Mouse (Mus musculus): ENCODE results near the gene Ruvbl1. TPM values are rescaled to one million over a fixed set of nuclear protein-coding genes. Genes with fewer than 3 reads are reported as not detected.

Gene Ruvbl1
- total and polyA plus RNA-seq, 2 experiments from 2014 or later = 56.7 to 82.8 TPM

DNA sequence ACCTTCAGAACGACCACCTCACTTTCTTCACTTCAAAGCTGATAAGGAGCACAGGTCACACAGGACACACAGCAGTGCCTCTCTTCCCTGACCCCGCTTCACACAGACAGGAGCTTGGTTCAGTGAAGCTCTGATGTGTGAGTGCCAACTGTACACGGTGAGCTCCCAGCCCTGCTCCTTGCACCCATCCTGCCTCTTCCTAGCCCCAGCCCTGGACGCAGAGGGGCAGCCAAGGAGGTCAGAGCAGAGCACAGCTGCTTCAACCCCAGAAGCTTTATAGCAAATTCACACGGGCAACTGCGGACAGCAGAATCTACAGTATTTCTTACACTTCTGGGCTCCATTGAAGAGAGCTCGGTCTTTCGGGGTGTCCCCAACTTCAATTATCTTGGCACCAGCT is 48.8 kb downstream of the Ruvbl1 start:
- DNase-seq (no peak), ATAC-seq (no peak)
- Histone ChIP-seq H3K9ac (no peak overlapping the region), H3K4me3 (ENCODE audit: low read depth, low read length) (no peak overlapping the region), H3K4me1 (ENCODE audit: insufficient read depth) (no peaks in the 10 kb centered on the region), H3K36me3 (ENCODE audit: insufficient read depth) (peaks cover 58% of the 10 kb centered on the region), H3K9me3 (ENCODE audit: low read length) (no peaks in the 10 kb centered on the region), H3K4me2 (ENCODE audit: low read depth) (no peak overlapping the region), H3K27me3 (ENCODE audit: insufficient read depth, low read length) (no peaks in the 10 kb centered on the region), H3K27ac (ENCODE audit: low read depth, low read length) (no peak overlapping the region)
- no peak for TF ChIP-seq CTCF (IDR thresholded peaks at IDR 0.05; ENCODE audit: low read depth)
- WGBS = 93% methylated on average over 8 of the region's 8 CpGs

DNA sequence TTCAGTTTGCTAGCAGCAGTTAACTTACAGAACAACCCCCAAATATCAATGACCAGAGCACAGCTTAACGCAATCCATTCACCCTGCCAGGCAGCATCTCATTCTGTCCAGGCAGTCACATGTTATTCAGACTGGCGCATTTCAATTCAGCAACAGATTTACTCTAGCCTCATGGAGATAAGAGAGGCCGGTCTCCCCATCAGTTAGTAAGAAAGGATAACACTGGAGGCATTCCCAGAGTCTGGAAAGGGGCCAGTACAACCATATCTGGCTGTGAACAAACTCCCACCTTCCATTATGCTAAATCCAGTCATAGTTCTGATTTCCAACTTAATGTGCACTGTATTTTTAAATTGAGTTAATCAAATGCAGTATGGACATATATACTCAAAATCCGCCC is 49.3 kb downstream of the Ruvbl1 start:
- ATAC-seq (no peak), DNase-seq (no peak)
- Histone ChIP-seq H3K4me3 (ENCODE audit: low read depth, low read length) (no peak overlapping the region), H3K27ac (ENCODE audit: low read depth, low read length) (no peak overlapping the region), H3K36me3 (ENCODE audit: insufficient read depth) (peaks cover 56% of the 10 kb centered on the region), H3K9ac (no peak overlapping the region), H3K27me3 (ENCODE audit: insufficient read depth, low read length) (no peaks in the 10 kb centered on the region), H3K4me2 (ENCODE audit: low read depth) (no peak overlapping the region), H3K4me1 (ENCODE audit: insufficient read depth) (peaks cover 3% of the 10 kb centered on the region; the same call in 1 of the 2 replicates), H3K9me3 (ENCODE audit: low read length) (no peaks in the 10 kb centered on the region)
- WGBS = 78% methylated on average over 4 of the region's 4 CpGs
- TF ChIP-seq CTCF (IDR thresholded peaks at IDR 0.05; ENCODE audit: low read depth) = no peak

DNA sequence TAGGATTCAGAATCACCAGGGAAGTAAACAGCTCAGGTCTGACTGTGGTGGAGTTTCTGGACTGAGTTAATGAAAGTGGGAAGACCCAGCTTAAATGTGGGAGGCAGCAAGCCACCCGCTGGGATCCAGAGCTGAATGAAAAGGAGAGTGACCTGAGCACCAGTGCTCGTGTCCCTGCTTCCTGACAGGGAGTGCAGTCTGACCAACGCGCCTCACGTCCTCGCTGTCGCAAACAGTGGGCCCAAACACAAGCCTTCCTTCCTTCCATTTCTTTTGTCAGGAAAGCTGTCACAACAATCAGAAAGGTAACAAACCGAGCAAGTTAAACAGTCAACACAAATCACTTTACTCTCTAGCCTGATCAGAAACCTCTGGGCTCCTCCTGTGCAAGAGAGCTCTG is 50.8 kb downstream of the Ruvbl1 start:
- H3K9me3 ChIP-seq (ENCODE audit: low read length) = no peaks in the 10 kb centered on the region
- H3K4me1 ChIP-seq (ENCODE audit: insufficient read depth) = peaks cover 6% of the 10 kb centered on the region; the same call in 1 of the 2 replicates
- H3K9ac ChIP-seq = no peak overlapping the region
- WGBS = 81% methylated on average over 8 of the region's 8 CpGs
- TF ChIP-seq CTCF (IDR thresholded peaks at IDR 0.05; ENCODE audit: low read depth) = no peak
- no peak overlapping the region for H3K4me3 ChIP-seq (ENCODE audit: low read depth, low read length)
- H3K27me3 ChIP-seq (ENCODE audit: insufficient read depth, low read length) = no peaks in the 10 kb centered on the region
- no peak for DNase-seq
- H3K36me3 ChIP-seq (ENCODE audit: insufficient read depth) = peaks cover 42% of the 10 kb centered on the region
- no peak overlapping the region for H3K4me2 ChIP-seq (ENCODE audit: low read depth)
- no peak overlapping the region for H3K27ac ChIP-seq (ENCODE audit: low read depth, low read length)
- ATAC-seq = no peak

DNA sequence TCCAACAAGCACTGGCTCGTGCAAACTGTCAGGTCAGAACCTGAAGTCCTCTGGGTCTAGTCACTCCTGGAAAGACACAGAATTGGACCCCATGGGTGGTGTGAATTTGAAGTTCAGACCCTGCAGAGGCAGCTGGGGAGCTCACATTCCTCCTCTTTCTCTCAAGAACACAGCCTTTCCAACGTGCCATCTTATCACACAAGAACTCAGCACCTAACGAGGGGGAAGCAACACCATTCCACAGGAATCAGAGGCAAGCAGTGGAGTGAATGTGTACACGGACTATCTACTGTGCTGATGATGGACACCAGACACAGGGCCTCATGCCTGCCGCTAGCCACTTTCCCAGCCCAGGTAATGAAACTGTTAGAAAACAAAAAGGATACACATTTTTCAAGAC is 51.5 kb downstream of the Ruvbl1 start:
- DNase-seq (no peak), ATAC-seq (no peak)
- WGBS = 60% methylated on average over 5 of the region's 5 CpGs
- H3K4me1 ChIP-seq (ENCODE audit: insufficient read depth) = peaks cover 6% of the 10 kb centered on the region; the same call in 1 of the 2 replicates
- no peak overlapping the region for H3K4me2 ChIP-seq (ENCODE audit: low read depth)
- no peak overlapping the region for H3K4me3 ChIP-seq (ENCODE audit: low read depth, low read length)
- H3K9me3 ChIP-seq (ENCODE audit: low read length) = no peaks in the 10 kb centered on the region
- no peak overlapping the region for H3K9ac ChIP-seq
- H3K36me3 ChIP-seq (ENCODE audit: insufficient read depth) = peaks cover 35% of the 10 kb centered on the region
- H3K27me3 ChIP-seq (ENCODE audit: insufficient read depth, low read length) = no peaks in the 10 kb centered on the region
- H3K27ac ChIP-seq (ENCODE audit: low read depth, low read length) = no peak overlapping the region
- no peak for TF ChIP-seq CTCF (IDR thresholded peaks at IDR 0.05; ENCODE audit: low read depth)

DNA sequence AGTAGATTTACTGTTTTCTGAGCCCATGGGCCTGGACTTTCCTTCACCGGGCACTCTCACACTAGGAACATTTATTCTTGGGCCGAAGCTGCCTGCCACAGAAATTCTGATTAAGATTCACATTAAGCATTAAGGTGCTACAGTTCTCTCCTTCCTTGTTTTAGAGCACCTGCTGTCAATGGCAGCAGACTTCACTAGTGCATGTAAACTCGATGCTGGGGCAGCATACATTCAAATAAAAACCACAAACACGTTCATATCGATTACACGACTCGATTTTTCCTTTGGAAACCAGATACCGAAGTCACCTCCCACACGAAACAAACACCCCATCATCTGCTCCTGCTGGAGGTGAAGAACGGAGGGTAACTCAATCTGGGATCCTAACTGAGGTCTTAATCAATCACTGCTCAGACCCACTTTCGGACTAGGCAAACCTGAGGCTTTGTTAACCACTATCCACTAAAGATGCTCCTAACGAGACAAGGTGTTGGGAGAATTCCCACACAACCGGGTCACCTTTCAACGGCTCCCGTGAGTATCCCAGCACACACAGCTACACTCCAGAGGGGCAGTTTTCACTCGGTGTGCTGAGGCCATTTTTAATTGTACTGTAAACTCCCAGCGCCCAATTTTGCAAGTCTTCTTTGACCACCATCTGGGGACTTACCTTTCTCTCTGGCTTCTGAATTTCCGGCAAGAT is 52.6 kb downstream of the Ruvbl1 start:
- Histone ChIP-seq H3K4me2 (ENCODE audit: low read depth) (peak overlapping the region; percentile 70), H3K4me3 (ENCODE audit: low read depth, low read length) (peak overlapping the region; percentile 86), H3K9me3 (ENCODE audit: low read length) (no peaks in the 10 kb centered on the region), H3K9ac (peak overlapping the region; percentile 84), H3K27ac (ENCODE audit: low read depth, low read length) (peak overlapping the region; percentile 90; the same call in 1 of the 2 replicates), H3K27me3 (ENCODE audit: insufficient read depth, low read length) (no peaks in the 10 kb centered on the region), H3K36me3 (ENCODE audit: insufficient read depth) (peaks cover 24% of the 10 kb centered on the region), H3K4me1 (ENCODE audit: insufficient read depth) (peaks cover 6% of the 10 kb centered on the region; the same call in 1 of the 2 replicates)
- WGBS = 13% methylated on average over 18 of the region's 18 CpGs
- ATAC-seq (no peak), DNase-seq (no peak)
- no peak for TF ChIP-seq CTCF (IDR thresholded peaks at IDR 0.05; ENCODE audit: low read depth)

DNA sequence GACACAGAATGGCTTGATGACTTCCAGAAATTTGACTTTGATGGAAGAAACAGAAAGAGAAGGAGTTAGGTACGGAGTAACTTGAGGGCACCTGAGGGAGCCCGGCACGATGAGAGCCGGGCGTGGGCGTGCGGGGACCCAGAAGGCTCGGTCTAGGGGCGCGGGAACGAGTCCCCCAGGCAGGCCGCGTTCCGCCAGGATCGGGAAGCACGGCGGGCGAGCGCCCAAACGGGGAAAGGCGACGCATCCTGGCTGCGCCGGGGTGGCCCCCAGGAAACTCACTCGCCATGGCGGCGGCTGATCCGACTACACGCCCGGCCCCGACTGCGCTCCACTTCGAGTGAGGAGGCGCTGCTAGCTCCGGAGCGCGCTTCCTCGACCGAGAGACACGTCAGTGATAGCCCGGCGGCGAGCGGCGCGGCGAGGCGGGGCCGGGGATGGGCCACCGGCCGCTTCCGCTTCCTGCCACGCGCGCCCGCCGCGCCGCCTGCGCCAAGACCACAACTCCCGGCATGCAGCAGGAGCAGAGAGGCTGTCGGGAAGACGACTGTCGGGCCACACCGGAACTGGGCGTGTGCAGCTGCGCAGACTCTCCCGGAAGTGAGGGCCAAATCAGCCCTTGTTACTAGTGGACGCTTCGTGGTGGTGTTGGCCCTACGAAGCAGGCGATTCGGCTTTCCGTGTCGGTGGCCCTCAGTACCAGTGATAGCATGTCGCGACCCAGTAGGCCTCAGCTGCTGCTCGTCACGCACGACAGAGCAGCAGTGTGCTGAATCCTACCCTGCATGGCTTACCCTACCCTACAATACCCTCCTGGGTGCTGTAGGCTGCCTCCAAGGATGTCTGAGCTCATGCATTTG is 53.4 kb downstream of the Ruvbl1 start, which contains the start of gene Sec61a1:
Sec61a1 (minus strand) TSS at position 502 of the 860 bp plus-strand sequence.
- under 1% methylated on average over 74 of the region's 80 CpGs for WGBS
- no peak; the same call in 1 of the 2 replicates for TF ChIP-seq CTCF (IDR thresholded peaks at IDR 0.05; ENCODE audit: low read depth)
- Histone ChIP-seq H3K36me3 (ENCODE audit: insufficient read depth) (peaks cover 23% of the 10 kb centered on the region), H3K4me3 (ENCODE audit: low read depth, low read length) (peak within 1 kb of the TSS; percentile 86), H3K9me3 (ENCODE audit: low read length) (no peaks in the 10 kb centered on the region), H3K27ac (ENCODE audit: low read depth, low read length) (peak within 1 kb of the TSS; percentile 90), H3K27me3 (ENCODE audit: insufficient read depth, low read length) (no peaks in the 10 kb centered on the region), H3K4me2 (ENCODE audit: low read depth) (peak within 1 kb of the TSS; percentile 86), H3K9ac (peak within 1 kb of the TSS; percentile 84), H3K4me1 (ENCODE audit: insufficient read depth) (peaks cover 6% of the 10 kb centered on the region; the same call in 1 of the 2 replicates)
- DNase-seq (peak; percentile 97), ATAC-seq (peak; percentile 98)

All from forebrain, postnatal 0 days (tissue).